In the genomic region with DNA sequence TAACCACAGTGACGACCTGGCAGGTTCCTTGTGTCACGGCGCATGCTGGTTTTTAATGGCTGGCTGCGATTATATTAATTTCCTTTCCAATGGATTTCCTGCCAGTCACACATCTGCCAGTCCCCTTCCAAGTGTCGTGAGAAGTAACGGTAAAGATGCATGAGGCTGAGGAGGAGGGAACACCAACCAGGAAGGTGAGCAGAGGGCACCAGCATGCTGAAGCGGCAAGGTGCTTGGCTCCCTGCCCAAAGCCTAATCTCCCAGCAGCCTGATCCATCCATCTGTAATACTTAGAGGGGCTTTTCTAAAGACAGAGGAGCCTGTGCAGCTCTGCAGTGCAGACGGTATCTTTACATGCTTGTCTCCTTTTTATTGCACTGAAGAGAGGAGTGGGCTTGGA, we compare ENCODE assay signal across 14 mouse cellular contexts. TPM values are rescaled to one million over a fixed set of nuclear protein-coding genes. Genes with fewer than 3 reads are reported as not detected.
DNase-seq lines count a peak whose midpoint lies in the region; ATAC-seq and TF ChIP-seq lines count a peak whose summit lies in the region.
"Had no signal": no experiment of that assay in that cellular context is flagged by ENCODE, and none has a peak within 500 bp of the region (broad histone marks: within the 10 kb centered on the region; RNA-seq: fewer than 3 reads in every experiment).

No protein-coding gene starts in this region.

- DNase-seq in hindbrain, embryonic 14.5 days (ENCODE audit: low spot score), result no peak
- peak; percentile 77 for DNase-seq in retina, adult 2 months (ENCODE audit: low read depth, low spot score)
- no peak for DNase-seq in retina, embryonic 14.5 days (ENCODE audit: low spot score)
- DNase-seq in cerebellum, postnatal 14 days, result peak; percentile 69 to 75
- peak; percentile 78 for DNase-seq in retina, postnatal 7 days (ENCODE audit: low read depth, low spot score)
- DNase-seq in forebrain, postnatal 0 days, result no peak
- DNase-seq in layer of hippocampus, postnatal 25 days (ENCODE audit: extremely low spot score in 1 of 2, low spot score in 1 of 2), result no peak
- DNase-seq: B cell, adult 2 months; heart, postnatal 4 days; kidney, adult 18-20 months had no signal

- no peak for ATAC-seq in hindbrain, embryonic 14.5 days (ENCODE audit: low FRiP score)
- no peak for ATAC-seq in hindbrain, embryonic 12.5 days (ENCODE audit: low FRiP score)
- ATAC-seq in forebrain, postnatal 0 days, result no peak

- H3K36me3 ChIP-seq in hindbrain, embryonic 14.5 days (replicated peaks; ENCODE audit: control insufficient read depth, insufficient read depth), result peaks cover 11% of the 10 kb centered on the region
- H3K36me3 ChIP-seq in hindbrain, embryonic 12.5 days, result peaks cover 13% of the 10 kb centered on the region
- peaks cover 12% of the 10 kb centered on the region for H3K36me3 ChIP-seq in forebrain, postnatal 0 days (ENCODE audit: insufficient read depth)

- TF ChIP-seq CTCF in forebrain, postnatal 0 days (IDR thresholded peaks at IDR 0.05; ENCODE audit: low read depth), result no peak

- H3K4me1 ChIP-seq in hindbrain, embryonic 14.5 days (replicated peaks; ENCODE audit: control insufficient read depth, insufficient read depth, low read length), result peaks cover 16% of the 10 kb centered on the region
- H3K4me1 ChIP-seq in hindbrain, embryonic 12.5 days, result peaks cover 33% of the 10 kb centered on the region
- H3K4me1 ChIP-seq in forebrain, postnatal 0 days (ENCODE audit: insufficient read depth), result 0 out of 2 replicates have a peak, but pooled peaks cover 3% of the 10 kb centered on the region

- no peak overlapping the region for H3K4me2 ChIP-seq in hindbrain, embryonic 14.5 days (replicated peaks)
- H3K4me2 ChIP-seq in hindbrain, embryonic 12.5 days (replicated peaks), result no peak overlapping the region
- no peak overlapping the region for H3K4me2 ChIP-seq in forebrain, postnatal 0 days (ENCODE audit: low read depth)

- WGBS in hindbrain, embryonic 14.5 days, result 70% methylated on average over 8 of the region's 8 CpGs
- 85% methylated on average over 8 of the region's 8 CpGs for WGBS in hindbrain, embryonic 12.5 days
- WGBS in forebrain, postnatal 0 days, result 68% methylated on average over 8 of the region's 8 CpGs

- peak overlapping the region; percentile 29; the same call in 1 of the 2 replicates for H3K27ac ChIP-seq in hindbrain, embryonic 14.5 days
- no peak overlapping the region for H3K27ac ChIP-seq in hindbrain, embryonic 12.5 days
- no peak overlapping the region for H3K27ac ChIP-seq in forebrain, postnatal 0 days (ENCODE audit: low read depth, low read length)
- H3K27ac ChIP-seq: heart, embryonic 13.5 days; left cerebral cortex, adult 2 months had no signal

- H3K9me3 ChIP-seq in hindbrain, embryonic 14.5 days (ENCODE audit: control insufficient read depth, low read length), result no peaks in the 10 kb centered on the region
- no peaks in the 10 kb centered on the region for H3K9me3 ChIP-seq in hindbrain, embryonic 12.5 days (replicated peaks)
- H3K9me3 ChIP-seq in forebrain, postnatal 0 days (ENCODE audit: low read length), result no peaks in the 10 kb centered on the region
- H3K9me3 ChIP-seq: embryonic facial prominence, embryonic 13.5 days; heart, embryonic 13.5 days had no signal

- H3K4me3 ChIP-seq in hindbrain, embryonic 14.5 days (replicated peaks; ENCODE audit: low read length), result no peak overlapping the region
- no peak overlapping the region for H3K4me3 ChIP-seq in hindbrain, embryonic 12.5 days
- no peak overlapping the region for H3K4me3 ChIP-seq in forebrain, postnatal 0 days (ENCODE audit: low read depth, low read length)
- H3K4me3 ChIP-seq: embryonic facial prominence, embryonic 13.5 days; heart, embryonic 13.5 days; left cerebral cortex, adult 2 months had no signal

- H3K27me3 ChIP-seq in hindbrain, embryonic 14.5 days (ENCODE audit: control insufficient read depth, insufficient read depth, low read length), result no peaks in the 10 kb centered on the region
- peaks cover 6% of the 10 kb centered on the region for H3K27me3 ChIP-seq in hindbrain, embryonic 12.5 days
- H3K27me3 ChIP-seq in forebrain, postnatal 0 days (ENCODE audit: insufficient read depth, low read length), result no peaks in the 10 kb centered on the region

- no peak overlapping the region for H3K9ac ChIP-seq in hindbrain, embryonic 14.5 days
- H3K9ac ChIP-seq in hindbrain, embryonic 12.5 days, result no peak overlapping the region
- no peak overlapping the region for H3K9ac ChIP-seq in forebrain, postnatal 0 days
- H3K9ac ChIP-seq: embryonic facial prominence, embryonic 13.5 days; heart, embryonic 13.5 days had no signal

RNA-seq across cellular contexts. Expression of a gene that starts 1.4 kb away (rescaled TPM):
- polyA plus RNA-seq in hindbrain, embryonic 14.5 days (2014; fragmentation: Nextera tagmentation; extraction: Ambion mirVana), result 57.3 and 60.5 TPM in 2 replicates
- 76.2 and 86.1 TPM in 2 replicates for polyA plus RNA-seq in hindbrain, embryonic 12.5 days (2016; fragmentation: Nextera tagmentation; extraction: Ambion mirVana)
- 38.6 and 46.4 TPM in 2 replicates for total RNA-seq in forebrain, postnatal 0 days (2014; rRNA removed)
- polyA plus RNA-seq in forebrain, postnatal 0 days (2015; fragmentation: Nextera tagmentation; extraction: Ambion mirVana), result 47.6 and 50.9 TPM in 2 replicates
- 10 to 100 TPM; 21.5 to 26.4 TPM for total RNA-seq in layer of hippocampus, postnatal 25 days (2021)

RNA-seq across cellular contexts. Expression of a gene that starts 19.3 kb away (rescaled TPM):
- 8.0 and 10.0 TPM in 2 replicates for polyA plus RNA-seq in hindbrain, embryonic 14.5 days (2014; fragmentation: Nextera tagmentation; extraction: Ambion mirVana)
- 9.8 and 10.9 TPM in 2 replicates for polyA plus RNA-seq in hindbrain, embryonic 12.5 days (2016; fragmentation: Nextera tagmentation; extraction: Ambion mirVana)
- total RNA-seq in forebrain, postnatal 0 days (2014; rRNA removed), result 18.9 and 22.7 TPM in 2 replicates
- polyA plus RNA-seq in forebrain, postnatal 0 days (2015; fragmentation: Nextera tagmentation; extraction: Ambion mirVana), result 8.6 and 9.3 TPM in 2 replicates
- 10 to 100 TPM in 1 of 2 experiments, 1 to 10 TPM in 1; 8.3 to 11.9 TPM for total RNA-seq in layer of hippocampus, postnatal 25 days (2021)

RNA-seq across cellular contexts. Expression of a gene that starts 19.3 kb away (rescaled TPM):
- polyA plus RNA-seq in hindbrain, embryonic 14.5 days (2014; fragmentation: Nextera tagmentation; extraction: Ambion mirVana), result 15.3 and 16.4 TPM in 2 replicates
- polyA plus RNA-seq in hindbrain, embryonic 12.5 days (2016; fragmentation: Nextera tagmentation; extraction: Ambion mirVana), result 21.0 and 23.0 TPM in 2 replicates
- total RNA-seq in forebrain, postnatal 0 days (2014; rRNA removed), result 9.2 and 10.5 TPM in 2 replicates
- 7.7 and 9.9 TPM in 2 replicates for polyA plus RNA-seq in forebrain, postnatal 0 days (2015; fragmentation: Nextera tagmentation; extraction: Ambion mirVana)
- 10 to 100 TPM; 31.0 to 31.3 TPM for total RNA-seq in layer of hippocampus, postnatal 25 days (2021)

RNA-seq across cellular contexts. Expression of a gene that starts 55.9 kb away (rescaled TPM):
- polyA plus RNA-seq in hindbrain, embryonic 14.5 days (2014; fragmentation: Nextera tagmentation; extraction: Ambion mirVana), result 9.9 and 12.3 TPM in 2 replicates
- polyA plus RNA-seq in hindbrain, embryonic 12.5 days (2016; fragmentation: Nextera tagmentation; extraction: Ambion mirVana), result 36.4 and 38.1 TPM in 2 replicates
- total RNA-seq in forebrain, postnatal 0 days (2014; rRNA removed), result 21.9 and 27.4 TPM in 2 replicates
- 19.4 and 20.5 TPM in 2 replicates for polyA plus RNA-seq in forebrain, postnatal 0 days (2015; fragmentation: Nextera tagmentation; extraction: Ambion mirVana)
- 10 to 100 TPM; 54.6 to 71.1 TPM for total RNA-seq in layer of hippocampus, postnatal 25 days (2021)

Comparison
In these comparisons a context has a peak if more than half of its experiments do, and no peak if none do; other contexts are left out.
1. DNase-seq: peak in retina, adult 2 months (single experiment), cerebellum, postnatal 14 days (2 of 2) and retina, postnatal 7 days (single experiment); none in hindbrain, embryonic 14.5 days (single experiment), retina, embryonic 14.5 days (single experiment), forebrain, postnatal 0 days (single experiment) and layer of hippocampus, postnatal 25 days (0 of 2).